Mouse (Mus musculus) adrenal gland, postnatal 14 days (tissue): Measurements from ENCODE around the gene Coil. TPM values are rescaled to one million over a fixed set of nuclear protein-coding genes. Genes with fewer than 3 reads are reported as not detected.
"Not testable (repeated sequence)": the region's sequence is repeated elsewhere in the genome, so short reads cannot be mapped to it uniquely, and the experiment has no call there.

Experiments
- DNase-seq: peaks from one replicate; pipeline ENCODE4 v3.0.0; 2021; ENCODE audit warnings: mixed read lengths
- total RNA-seq: library from RNA; stranded (reverse); gene quantifications from 2 replicates; pipeline ENCODE4 v1.2.3, GENCODE M21; 2021

Gene Coil
- total RNA-seq, 1 experiment from 2014 or later: 8.6 TPM

- not testable (repeated sequence) for DNase-seq
These were observed 71.0 kb downstream of the Coil start for GRCm38 (mm10) chr11:89041073-89041472.

Other genes with a start within 250 kb of the Coil start
- 128 and 149 TPM in 2 replicates for gene Akap1, start 105.7 kb upstream of the Coil start, total RNA-seq
- gene Scpep1, start 14.8 kb upstream of the Coil start, total RNA-seq: 129 and 141 TPM in 2 replicates
- not detected in 2 replicates for gene Elobl, start 3.3 kb upstream of the Coil start, total RNA-seq
- 102 and 115 TPM in 2 replicates for gene Trim25, start 29.1 kb downstream of the Coil start, total RNA-seq
- 12.8 and 15.0 TPM in 2 replicates for gene Dgke, start 96.6 kb downstream of the Coil start, total RNA-seq
- gene Gm525, start 103.6 kb downstream of the Coil start, total RNA-seq: not detected in 2 replicates